Mouse (Mus musculus): ENCODE results near the gene Zfp978.

DNA sequence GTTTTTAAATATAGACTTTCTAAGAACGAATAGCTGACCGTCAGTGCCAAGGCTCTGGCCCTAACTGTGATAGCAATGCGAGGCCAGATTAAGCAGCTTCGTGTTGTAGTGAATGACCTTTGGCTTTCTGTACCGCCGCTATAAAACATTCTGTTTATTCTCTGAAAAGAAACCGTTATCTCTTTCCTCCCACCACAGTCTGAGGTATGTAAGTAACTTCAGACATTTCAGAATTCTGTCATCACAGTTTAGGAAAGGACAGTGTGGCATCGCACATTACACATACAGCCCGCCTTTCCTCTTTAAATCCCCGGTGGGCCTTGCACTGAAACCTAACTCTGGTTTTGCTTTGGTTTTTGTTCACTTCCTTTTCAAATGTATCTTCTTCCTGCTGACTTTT is 56.8 kb downstream of the Zfp978 start:
- TF ChIP-seq CTCF (IDR thresholded peaks at IDR 0.05; ENCODE audit: low read depth, low read length): no peak
- TF ChIP-seq POLR2A (IDR thresholded peaks at IDR 0.05; ENCODE audit: extremely low read depth, insufficient read depth, low read length): no peak
